Mouse (Mus musculus): ENCODE data around the gene Cacna1i. TPM values are rescaled to one million over a fixed set of nuclear protein-coding genes. Genes with fewer than 3 reads are reported as not detected.

Cacna1i gene
- polyA plus RNA-seq (2012; rRNA removed) = 6.5 and 8.1 TPM in 2 replicates

DNA sequence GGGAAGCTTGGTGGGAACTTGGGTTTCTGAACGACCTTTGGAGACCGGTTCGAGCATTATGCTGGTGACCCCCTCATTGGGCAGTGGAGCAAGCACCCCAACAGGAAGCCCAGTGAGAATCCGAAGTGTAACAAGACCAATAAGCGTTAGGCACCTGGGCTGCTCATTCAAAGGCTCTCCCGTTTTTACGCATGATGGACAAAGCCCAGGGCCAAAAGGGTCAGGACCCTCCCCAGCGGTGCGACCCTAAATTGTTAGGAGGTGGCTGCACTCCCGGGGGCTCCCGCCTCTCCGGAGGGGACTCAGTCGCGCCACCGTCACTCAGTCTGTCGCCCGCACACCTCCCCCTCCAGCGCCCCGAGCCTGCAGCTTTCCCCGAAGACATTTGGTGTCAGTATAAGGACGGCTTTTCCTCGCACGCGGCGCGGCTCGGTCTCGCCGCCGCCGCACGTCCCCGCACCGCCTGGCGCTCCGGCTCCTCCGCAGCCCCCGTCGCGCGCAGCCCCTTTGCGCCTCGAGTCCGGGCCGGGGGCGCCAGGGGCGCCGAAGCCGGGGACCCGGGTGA, at the start of gene Cacna1i:
Gene Cacna1i, plus strand, starts transcription at position 388 of the 565 bp plus-strand sequence.

DNA sequence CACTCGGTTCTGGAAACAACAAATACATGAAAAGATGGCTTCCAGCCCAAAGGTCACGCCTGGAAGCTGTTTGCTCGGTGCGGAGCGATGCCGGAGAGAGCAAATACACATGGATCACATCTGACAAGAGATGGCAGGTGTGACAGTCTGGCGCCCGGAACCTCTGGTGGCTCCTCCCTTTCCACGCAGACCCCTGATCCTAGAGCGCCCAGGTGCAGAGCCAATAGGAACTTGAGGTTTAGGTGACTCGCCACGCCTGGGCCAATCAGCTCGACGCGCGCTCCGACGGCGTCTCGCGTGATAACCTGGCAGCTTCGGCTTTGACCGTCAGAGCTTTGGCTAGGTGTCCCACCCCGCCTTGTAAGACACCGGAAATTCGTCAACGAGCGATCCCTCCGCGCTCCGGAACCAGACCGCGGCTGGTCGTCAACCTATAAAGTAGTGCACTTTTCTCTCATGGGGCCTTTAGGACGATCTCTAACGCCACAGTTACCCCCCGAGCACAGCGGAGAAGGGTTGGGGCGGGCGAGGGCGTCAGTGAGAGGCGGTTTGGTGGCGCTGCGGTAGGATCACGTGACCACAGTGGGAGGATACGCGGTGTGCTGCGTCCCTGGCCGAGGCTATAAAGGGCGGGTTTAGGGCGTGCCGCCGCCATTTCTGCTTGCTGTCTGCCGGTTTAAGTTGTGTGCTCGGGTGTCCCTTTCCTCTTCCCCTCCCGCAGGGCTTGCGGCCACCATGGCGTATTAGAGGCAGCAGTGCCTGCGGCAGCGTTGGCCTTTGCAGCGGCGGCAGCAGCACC, 32.0 kb upstream of the Cacna1i start, which contains the start of gene Atf4:
Gene Atf4, plus strand, starts transcription at position 338 of the 799 bp plus-strand sequence.

GRCm38 (mm10) chr15:80263610-80264575, 23.1 kb upstream of the Cacna1i start, which contains the start of gene Rps19bp1:
TSS of gene Rps19bp1 (minus strand) at chr15:80264315.

Other genes starting within 250 kb of the Cacna1i start
- gene Syngr1, start 195.9 kb upstream of the Cacna1i start, polyA plus RNA-seq (2012; rRNA removed) = 105 TPM in 2 replicates
- 1,019 and 1,030 TPM in 2 replicates for gene Rpl3, start 195.4 kb upstream of the Cacna1i start, polyA plus RNA-seq (2012; rRNA removed)
- 38.0 and 41.0 TPM in 2 replicates for gene Tab1, start 154.1 kb upstream of the Cacna1i start, polyA plus RNA-seq (2012; rRNA removed)
- gene Mgat3, start 113.5 kb upstream of the Cacna1i start, polyA plus RNA-seq (2012; rRNA removed) = 58.1 and 59.4 TPM in 2 replicates
- 12.3 and 13.4 TPM in 2 replicates for gene Mief1, start 53.2 kb upstream of the Cacna1i start, polyA plus RNA-seq (2012; rRNA removed)
- not detected in 2 replicates for gene AC140267.1, start 51.4 kb upstream of the Cacna1i start, polyA plus RNA-seq (2012; rRNA removed)
- 247 and 262 TPM in 2 replicates for gene Atf4, start 32.1 kb upstream of the Cacna1i start, polyA plus RNA-seq (2012; rRNA removed)
- gene Rps19bp1, start 22.9 kb upstream of the Cacna1i start, polyA plus RNA-seq (2012; rRNA removed) = 64.5 and 65.5 TPM in 2 replicates